Mouse (Mus musculus) regulatory T cell (primary cell): ENCODE results near the gene Smarcb1.

Source experiments
- in situ Hi-C: fragments of 300-600 bp; cut with MboI, MseI; formaldehyde crosslinking; loops from one replicate; pipeline ENCODE4 v1.15.1; 2025; ENCODE audit warnings: high pct_unique_total_duplicates

Smarcb1 gene

GRCm38 (mm10) chr10:75921026-75921725 lies at the start of gene Smarcb1:
TSS of gene Smarcb1 (minus strand) at chr10:75921617.
- in situ Hi-C loops, result no loop called here

GRCm38 (mm10) chr10:75954381-75954811 lies 33.0 kb upstream of the Smarcb1 start, which contains the start of gene Gm5134:
TSS of gene Gm5134 (plus strand) at chr10:75954514.
- in situ Hi-C loops, result loop anchor here (5.0 kb wide), 1 partner anchor 67 kb away; no protein-coding TSS in a partner anchor

GRCm38 (mm10) chr10:75951424-75952050 lies 30.1 kb upstream of the Smarcb1 start:
- in situ Hi-C loops, result loop anchor here (5.0 kb wide), 1 partner anchor 64 kb away; no protein-coding TSS in a partner anchor

GRCm38 (mm10) chr10:75950791-75951210 lies 29.4 kb upstream of the Smarcb1 start:
- in situ Hi-C loops, result loop anchor here (5.0 kb wide), 1 partner anchor 64 kb away; no protein-coding TSS in a partner anchor

DNA sequence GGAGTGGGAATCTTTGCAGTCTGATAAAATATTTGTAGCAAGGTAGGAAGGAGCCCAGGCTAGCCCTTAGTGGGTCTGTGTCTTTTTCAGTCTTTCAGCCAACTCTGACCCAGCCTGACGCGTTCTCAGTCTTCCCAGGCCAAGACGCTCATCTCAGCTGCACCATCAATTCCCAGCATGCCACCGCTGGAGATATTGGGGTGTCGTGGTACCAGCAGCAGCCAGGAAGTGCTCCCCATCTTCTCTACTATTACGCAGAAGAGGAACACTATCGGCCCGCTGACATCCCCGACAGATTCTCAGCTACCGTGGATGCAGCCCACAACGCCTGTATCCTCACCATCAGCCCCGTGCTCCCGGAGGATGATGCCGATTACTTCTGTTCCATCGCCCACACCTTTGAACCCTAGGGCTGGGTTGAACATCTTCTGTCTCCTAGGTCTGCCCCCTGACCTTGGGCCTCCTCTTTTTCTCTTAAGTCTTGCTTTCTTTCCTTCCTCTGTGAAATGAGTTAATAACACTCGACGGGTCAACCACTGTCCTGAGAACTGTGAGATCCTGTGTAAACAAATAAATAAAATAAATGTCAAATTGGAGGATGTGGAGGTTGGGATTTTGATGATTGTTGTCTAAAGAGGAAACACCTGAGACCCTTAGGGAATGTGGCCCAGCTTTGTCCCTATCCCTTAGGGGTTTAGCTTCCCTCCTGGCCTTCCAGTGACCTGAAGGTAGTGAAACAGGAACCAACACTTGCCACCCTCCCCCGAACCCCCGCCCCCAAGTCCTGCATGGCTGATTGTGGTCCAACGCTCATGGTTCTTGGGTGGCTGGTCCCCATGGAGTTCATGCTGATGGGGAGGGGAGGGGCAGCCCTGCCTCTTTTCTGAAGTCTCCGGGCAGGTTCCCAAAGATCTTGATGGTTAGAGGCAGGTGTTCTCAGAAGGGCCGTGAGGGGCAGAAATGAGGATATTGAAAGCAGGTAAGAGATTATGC lies 27.9 kb upstream of the Smarcb1 start:
- in situ Hi-C loops, result loop anchor here (5.0 kb wide), 3 partner anchors 62 to 357 kb away; no protein-coding TSS in a partner anchor

DNA sequence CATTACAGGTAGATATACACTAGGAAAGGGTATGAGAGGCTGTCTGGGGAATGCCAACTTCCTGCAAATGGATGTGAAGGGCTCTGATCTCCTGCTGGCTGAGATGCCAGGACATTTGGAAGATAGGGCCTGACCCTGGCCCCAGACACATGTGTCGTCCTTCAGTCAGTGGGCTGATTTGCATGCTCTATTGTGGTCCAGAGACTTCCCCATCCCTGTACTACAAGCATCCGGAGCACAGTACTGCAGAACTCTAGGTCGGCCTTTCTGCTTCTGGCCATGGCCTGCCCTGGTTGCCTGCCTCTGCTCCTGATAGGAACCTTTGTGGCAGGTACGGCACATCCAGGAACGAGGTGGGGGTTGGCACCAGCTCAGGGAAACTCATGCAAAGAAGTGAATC lies 26.7 kb upstream of the Smarcb1 start:
- in situ Hi-C loops, result loop anchor here (5.0 kb wide), 2 partner anchors 201 to 356 kb away; no protein-coding TSS in a partner anchor

GRCm38 (mm10) chr10:75945896-75946295 lies 24.5 kb upstream of the Smarcb1 start:
- in situ Hi-C loops, result loop anchor here (5.0 kb wide), 2 partner anchors 199 to 354 kb away; no protein-coding TSS in a partner anchor

DNA sequence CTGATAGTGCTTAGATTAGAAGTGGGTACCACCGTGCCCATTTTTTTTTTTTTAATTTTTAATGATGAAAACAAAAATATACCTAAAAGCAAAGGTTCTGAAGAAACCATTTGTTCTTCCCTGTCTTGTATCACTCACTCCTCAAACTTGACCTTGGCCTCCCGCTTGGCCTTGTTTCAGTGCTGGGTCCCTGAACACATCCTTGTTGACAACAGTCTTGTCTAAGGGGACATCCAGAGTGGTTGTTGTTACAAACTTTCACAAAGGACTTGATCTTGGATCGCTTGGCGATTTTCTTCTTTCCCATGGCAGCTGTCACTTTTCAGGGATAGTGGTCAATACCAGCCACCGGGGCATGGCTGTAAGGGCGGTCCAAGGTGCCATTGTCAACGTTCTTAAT lies 23.8 kb upstream of the Smarcb1 start:
- in situ Hi-C loops, result loop anchor here (5.0 kb wide), 2 partner anchors 198 to 353 kb away; no protein-coding TSS in a partner anchor

DNA sequence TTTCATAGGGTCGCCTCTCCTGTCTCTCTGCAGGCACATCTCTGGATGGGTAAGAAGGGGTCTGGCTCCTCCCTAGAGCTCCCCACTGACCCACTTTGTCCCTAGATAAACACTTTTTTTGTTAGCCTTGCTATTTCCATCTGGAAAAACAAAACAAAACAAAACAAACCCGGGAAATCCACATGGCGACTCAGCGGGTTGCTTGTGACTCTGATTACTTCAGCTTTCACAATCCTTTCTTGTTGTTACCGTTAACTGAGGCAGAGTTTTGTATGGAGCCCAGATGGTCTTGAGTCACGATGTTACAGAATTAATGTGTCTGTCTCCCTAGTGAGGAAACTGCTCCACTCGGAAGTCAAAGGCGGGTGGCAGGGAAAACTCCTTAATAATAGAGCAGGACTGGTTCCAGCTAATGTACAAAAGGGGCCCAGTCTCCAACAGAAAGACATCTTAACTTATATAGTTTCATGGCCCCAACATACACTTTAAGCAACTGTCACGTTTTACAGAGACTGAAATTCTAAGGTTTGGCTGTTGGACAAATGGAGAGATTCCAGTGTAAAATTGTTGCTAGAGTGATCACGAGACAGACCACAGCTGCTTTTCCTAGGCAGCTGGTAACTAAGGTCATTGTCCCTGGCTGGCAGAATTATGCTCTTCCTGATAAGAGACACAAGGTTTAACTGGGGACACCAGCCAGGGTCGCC lies 22.8 kb upstream of the Smarcb1 start:
- in situ Hi-C loops, result no loop called here

GRCm38 (mm10) chr10:75942736-75943477 lies 21.5 kb upstream of the Smarcb1 start, which contains the start of gene Vpreb3:
TSS of gene Vpreb3 (plus strand) at chr10:75943057.
- in situ Hi-C loops, result no loop called here

DNA sequence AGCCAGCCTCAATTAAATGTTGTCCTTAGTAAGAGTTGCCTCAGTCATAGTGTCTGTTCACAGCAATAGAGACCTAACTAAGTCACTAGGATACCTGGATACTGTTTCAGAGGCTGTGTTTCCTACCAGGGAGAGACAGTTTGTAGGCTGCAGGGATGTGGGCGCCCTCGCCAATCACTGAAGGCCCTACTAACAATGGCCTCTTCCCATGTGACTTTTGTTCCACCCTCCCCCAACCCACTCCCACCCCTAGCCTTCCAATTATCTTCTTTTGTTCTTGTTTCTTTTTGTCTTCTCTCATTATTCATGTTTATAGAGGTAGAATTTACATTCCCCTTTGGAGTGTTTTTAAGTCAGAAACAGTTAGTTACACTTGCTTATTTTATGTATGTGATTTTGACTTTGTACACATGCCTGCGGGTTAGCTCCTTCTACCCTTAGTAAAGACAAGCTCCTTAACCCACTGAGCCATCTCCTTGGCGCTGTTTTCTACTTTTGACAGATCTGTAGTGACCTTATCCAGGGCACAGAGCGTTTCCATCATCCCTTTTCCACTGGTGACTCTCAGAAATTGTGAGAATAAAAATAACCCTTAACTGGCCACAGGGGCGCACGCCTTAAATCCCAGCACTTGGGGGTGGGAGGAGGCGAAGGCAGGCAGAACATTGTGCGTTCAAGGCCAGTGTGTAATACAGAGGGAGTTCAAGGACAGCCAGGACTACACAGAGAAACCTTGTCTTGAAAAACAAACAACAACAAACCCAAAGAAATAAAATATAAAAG lies 19.8 kb upstream of the Smarcb1 start:
- in situ Hi-C loops, result no loop called here

DNA sequence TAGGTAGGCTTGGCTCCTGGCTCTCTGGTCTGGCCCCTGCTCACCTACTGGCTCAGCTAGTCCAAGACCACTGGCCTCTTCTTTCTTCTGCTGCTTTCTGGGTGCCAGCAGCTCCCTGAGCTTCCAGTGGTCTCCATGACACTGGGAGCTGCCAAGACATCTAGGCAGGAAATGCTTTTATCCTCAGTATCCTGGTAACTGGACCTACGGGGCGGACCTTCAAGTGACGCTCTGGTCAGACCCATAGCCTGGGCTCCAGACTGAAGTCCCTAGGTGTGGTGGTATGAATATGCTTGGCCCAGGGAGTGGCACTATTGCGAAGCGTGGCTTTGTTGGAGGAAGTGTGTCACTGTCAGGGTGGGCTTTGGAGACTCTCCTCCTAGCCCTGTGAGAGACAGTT lies 19.1 kb upstream of the Smarcb1 start, which contains the start of gene Gm867:
Gm867 (minus strand) TSS at position 153 of the 400 bp plus-strand sequence.
- in situ Hi-C loops, result no loop called here

DNA sequence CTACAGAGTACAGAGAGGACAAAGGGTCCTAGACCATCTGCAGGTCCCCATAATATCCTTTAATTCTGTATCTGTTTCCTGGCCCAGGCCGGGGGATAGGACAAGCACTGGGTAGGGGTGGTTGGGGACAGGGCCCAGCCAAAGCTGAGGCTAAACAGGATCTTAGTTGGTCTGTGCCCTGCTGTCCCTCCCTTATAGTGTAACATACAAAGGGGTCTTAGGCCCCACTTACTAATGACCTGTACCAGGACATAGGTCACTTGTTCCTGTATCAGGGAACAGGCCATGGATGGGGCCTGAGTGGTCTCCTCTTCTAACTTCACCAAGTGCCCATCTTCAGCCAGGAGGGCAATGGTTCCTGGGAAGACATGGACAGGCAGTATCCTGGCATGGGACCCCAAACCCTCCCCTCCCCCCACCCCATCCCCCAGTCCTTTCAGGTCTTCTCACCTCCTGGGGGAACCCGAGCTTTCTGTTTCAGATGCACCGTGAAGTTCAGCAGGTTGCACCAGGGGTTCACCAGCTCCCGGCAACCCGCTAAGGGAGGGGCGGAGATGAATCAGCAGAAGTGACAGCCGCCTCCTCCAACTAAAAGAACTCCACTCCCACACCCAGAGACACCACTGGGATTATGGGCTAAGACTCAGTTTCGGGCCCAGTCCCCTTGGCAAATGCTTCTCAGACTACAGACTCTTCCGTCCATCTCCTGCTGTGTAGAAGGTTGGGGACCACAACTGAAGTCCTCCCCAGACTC lies 18.2 kb upstream of the Smarcb1 start:
- in situ Hi-C loops, result no loop called here

- in situ Hi-C loops, result no loop called here
Measured at GRCm38 (mm10) chr10:75937851-75938643, 16.6 kb upstream of the Smarcb1 start.

DNA sequence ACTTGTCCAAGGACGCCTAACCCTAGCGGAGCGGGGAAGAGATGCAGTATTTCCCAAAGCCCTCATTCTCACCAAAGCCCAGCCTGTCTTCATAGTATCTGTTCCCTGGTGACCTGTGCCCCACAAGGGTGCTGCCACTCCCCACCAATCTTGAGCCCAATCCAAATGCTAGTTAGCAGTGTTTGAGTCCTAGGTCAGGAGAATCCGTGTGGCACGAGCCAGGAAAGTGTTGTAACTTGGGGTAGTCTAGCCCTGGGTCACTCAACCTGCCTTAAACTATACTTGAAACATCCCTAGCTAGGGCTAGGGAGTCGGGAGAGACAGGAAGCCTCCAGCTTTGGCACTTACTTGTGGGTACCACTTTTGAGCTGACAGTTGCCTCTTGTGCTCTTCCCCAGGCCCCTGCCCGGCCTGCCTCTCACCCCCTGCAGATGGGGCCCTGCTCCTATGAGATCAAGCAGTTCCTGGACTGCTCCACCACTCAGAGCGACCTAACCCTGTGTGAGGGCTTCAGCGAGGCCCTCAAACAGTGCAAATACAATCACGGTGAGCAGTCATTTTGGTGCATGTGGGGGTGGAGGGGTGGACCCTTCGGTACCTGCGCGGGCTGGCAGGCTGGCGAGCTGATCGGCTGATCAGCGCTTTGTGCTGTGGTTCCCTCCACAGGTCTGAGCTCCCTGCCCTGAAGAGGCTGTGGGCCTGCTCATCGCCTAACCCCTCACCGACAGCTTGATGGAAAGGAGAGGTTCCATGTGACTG lies 15.7 kb upstream of the Smarcb1 start:
- in situ Hi-C loops, result no loop called here

DNA sequence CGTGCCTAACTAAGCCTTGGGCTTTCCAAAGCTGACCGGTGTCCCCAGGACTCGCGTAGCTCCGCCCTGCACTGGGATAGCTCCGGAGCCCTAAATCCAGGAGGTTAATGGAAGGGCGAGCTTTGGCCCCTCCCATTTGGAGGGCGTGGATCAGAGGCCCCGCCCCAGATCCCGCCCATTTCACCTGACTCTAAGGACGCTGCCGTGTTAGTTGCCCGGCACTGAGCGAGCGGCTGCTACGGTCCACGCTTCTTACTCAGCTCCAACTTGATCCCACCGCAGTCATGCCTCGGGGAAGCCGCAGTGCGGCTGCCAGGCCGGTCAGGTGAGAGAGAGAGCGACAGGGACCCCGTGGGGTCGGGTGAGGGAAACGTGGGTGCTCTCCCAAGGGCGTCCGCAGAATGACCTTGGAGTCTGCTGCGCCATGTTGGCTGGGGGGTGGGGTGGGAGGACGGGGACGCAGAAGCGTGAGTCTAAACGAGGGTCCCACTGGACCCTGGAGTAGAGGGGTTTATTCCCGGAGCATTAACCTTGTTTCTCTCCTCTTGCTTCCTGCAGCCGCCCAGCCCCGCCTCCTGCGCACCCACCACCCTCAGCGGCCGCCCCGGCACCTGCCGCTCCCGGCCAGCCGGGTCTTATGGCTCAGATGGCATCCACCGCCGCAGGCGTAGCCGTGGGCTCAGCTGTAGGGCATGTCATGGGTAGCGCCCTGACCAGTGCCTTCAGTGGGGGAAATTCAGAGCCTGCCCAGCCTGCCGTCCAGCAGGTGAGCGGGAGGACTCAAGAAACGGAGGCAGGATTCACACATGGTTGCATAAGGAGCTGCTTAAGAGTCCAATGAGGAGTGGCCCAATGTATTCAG lies 14.5 kb upstream of the Smarcb1 start, which contains the start of gene Mmp11:
Mmp11 (minus strand) TSS at position 817 of the 862 bp plus-strand sequence.
- in situ Hi-C loops, result no loop called here
